Mouse (Mus musculus) heart, embryonic 16.5 days (tissue): Measurements from ENCODE around the gene E2f1. TPM values are rescaled to one million over a fixed set of nuclear protein-coding genes. Genes with fewer than 3 reads are reported as not detected.
A peak's percentile ranks its signal among the peaks of the same experiment; 100 is the strongest.

ENCODE experiments used
- ATAC-seq: fragments of 200-750 bp; cut with Nextera tagmentation; replicated peaks from 2 replicates; pipeline ENCODE4 v1.8.0; 2017; ENCODE audit warnings: moderate number of reproducible peaks; ENCODE audit not compliant: insufficient read depth, low FRiP score; ENCODE audit errors: extremely low read depth
- H3K27ac ChIP-seq: fragments of 300-500 bp; sonication (generic); 2 replicates; pipeline ENCODE4 v1.5.1; 2014; ENCODE audit warnings: mild to moderate bottlenecking, low read length, control low read depth, moderate library complexity
- H3K27me3 ChIP-seq: fragments of 300-500 bp; sonication (generic); 2 replicates; pipeline ENCODE4 v1.6.1; 2014; ENCODE audit warnings: low read length, mixed read lengths; ENCODE audit not compliant: control insufficient read depth, insufficient read depth
- H3K36me3 ChIP-seq: fragments of 300-500 bp; sonication (generic); 2 replicates; pipeline ENCODE4 v1.6.1; 2014; ENCODE audit not compliant: control insufficient read depth, insufficient read depth
- H3K4me1 ChIP-seq: fragments of 300-500 bp; sonication (generic); 2 replicates; pipeline ENCODE4 v1.6.1; 2014; ENCODE audit warnings: low read length, mixed read lengths; ENCODE audit not compliant: control insufficient read depth, insufficient read depth
- H3K4me2 ChIP-seq: fragments of 300-500 bp; sonication (generic); 2 replicates; pipeline ENCODE4 v1.6.1; 2014; ENCODE audit warnings: low read depth, mild to moderate bottlenecking, control low read depth, low read length
- H3K4me3 ChIP-seq: fragments of 300-500 bp; sonication (generic); 2 replicates; pipeline ENCODE4 v1.5.1; 2014; ENCODE audit warnings: mild to moderate bottlenecking, control low read depth, low read length
- H3K9ac ChIP-seq: fragments of 300-500 bp; sonication (generic); 2 replicates; pipeline ENCODE4 v1.6.1; 2014; ENCODE audit warnings: low read length, control low read depth
- H3K9me3 ChIP-seq: fragments of 300-500 bp; sonication (generic); replicated peaks from 2 replicates; pipeline ENCODE4 v1.6.1; 2016; ENCODE audit warnings: low read length; ENCODE audit not compliant: control insufficient read depth
- WGBS: fragments of 180-500 bp; shearing (Covaris S2); extraction: QIAGEN DNeasy Blood & Tissue Kit; methylation state at CpG from one replicate; pipeline ENCODE4 v1.1.7; 2014; 5-methylcytosine and 5-hydroxymethylcytosine counted together
- polyA plus RNA-seq: library from polyadenylated mRNA; unstranded; fragments of >200 nt; fragmentation: Nextera tagmentation; extraction: Ambion mirVana; gene quantifications from 2 replicates; pipeline ENCODE4 v1.2.1, GENCODE M21; 2015

E2f1 gene
- polyA plus RNA-seq, 1 experiment from 2014 or later = 18.9 TPM

GRCm38 (mm10) chr2:154586405-154586804 is 16.7 kb upstream of the E2f1 start:
- Histone ChIP-seq H3K27ac (no peak overlapping the region), H3K36me3 (peaks cover 8% of the 10 kb centered on the region), H3K4me2 (no peak overlapping the region), H3K9ac (no peak overlapping the region), H3K4me1 (peaks cover 14% of the 10 kb centered on the region), H3K4me3 (no peak overlapping the region), H3K27me3 (no peaks in the 10 kb centered on the region), H3K9me3 (no peaks in the 10 kb centered on the region)
- WGBS = 78% methylated on average over 5 of the region's 5 CpGs
- ATAC-seq = no peak

GRCm38 (mm10) chr2:154584931-154585601 is 15.4 kb upstream of the E2f1 start:
- Histone ChIP-seq H3K36me3 (peaks cover 8% of the 10 kb centered on the region), H3K4me1 (peaks cover 14% of the 10 kb centered on the region), H3K27ac (no peak overlapping the region), H3K9ac (no peak overlapping the region), H3K27me3 (no peaks in the 10 kb centered on the region), H3K4me2 (no peak overlapping the region), H3K9me3 (no peaks in the 10 kb centered on the region), H3K4me3 (no peak overlapping the region)
- 56% methylated on average over 17 of the region's 17 CpGs for WGBS
- no peak for ATAC-seq

- Histone ChIP-seq H3K4me3 (no peak overlapping the region), H3K9ac (no peak overlapping the region), H3K27ac (no peak overlapping the region), H3K36me3 (peaks cover 8% of the 10 kb centered on the region), H3K27me3 (no peaks in the 10 kb centered on the region), H3K4me1 (peaks cover 14% of the 10 kb centered on the region), H3K4me2 (no peak overlapping the region), H3K9me3 (no peaks in the 10 kb centered on the region)
- WGBS = 39% methylated on average over 15 of the region's 15 CpGs
- ATAC-seq = peak; percentile 73; the same call in 1 of the 2 replicates
These were observed 14.5 kb upstream of the E2f1 start for GRCm38 (mm10) chr2:154583906-154584872.

- Histone ChIP-seq H3K4me1 (peaks cover 18% of the 10 kb centered on the region), H3K9ac (no peak overlapping the region), H3K36me3 (no peaks in the 10 kb centered on the region), H3K4me3 (no peak overlapping the region), H3K27me3 (no peaks in the 10 kb centered on the region), H3K4me2 (no peak overlapping the region), H3K9me3 (no peaks in the 10 kb centered on the region), H3K27ac (no peak overlapping the region)
- no peak for ATAC-seq
- WGBS = 81% methylated on average over 1 of the region's 1 CpGs
These were observed 11.7 kb upstream of the E2f1 start for GRCm38 (mm10) chr2:154581421-154581820.

GRCm38 (mm10) chr2:154580586-154580985 is 10.9 kb upstream of the E2f1 start:
- Histone ChIP-seq H3K9ac (no peak overlapping the region), H3K27ac (no peak overlapping the region; the same call in 1 of the 2 replicates), H3K27me3 (no peaks in the 10 kb centered on the region), H3K36me3 (no peaks in the 10 kb centered on the region), H3K4me1 (peaks cover 18% of the 10 kb centered on the region), H3K4me3 (no peak overlapping the region), H3K4me2 (no peak overlapping the region), H3K9me3 (no peaks in the 10 kb centered on the region)
- no peak for ATAC-seq
- WGBS = 55% methylated on average over 8 of the region's 8 CpGs

- no peaks in the 10 kb centered on the region for H3K9me3 ChIP-seq
- no peak for ATAC-seq
- 0 out of 2 replicates have a peak overlapping the region, but pooled peaks have one; percentile 24 for H3K27ac ChIP-seq
- peak overlapping the region; percentile 43; the same call in 1 of the 2 replicates for H3K9ac ChIP-seq
- no peaks in the 10 kb centered on the region for H3K36me3 ChIP-seq
- H3K4me2 ChIP-seq = no peak overlapping the region
- 83% methylated on average over 6 of the region's 6 CpGs for WGBS
- H3K4me3 ChIP-seq = no peak overlapping the region
- H3K27me3 ChIP-seq = no peaks in the 10 kb centered on the region
- 0 out of 2 replicates have a peak, but pooled peaks cover 4% of the 10 kb centered on the region for H3K4me1 ChIP-seq
These were observed 8.0 kb upstream of the E2f1 start for GRCm38 (mm10) chr2:154577744-154578067.

GRCm38 (mm10) chr2:154576876-154577743 is 7.4 kb upstream of the E2f1 start:
- Histone ChIP-seq H3K36me3 (no peaks in the 10 kb centered on the region), H3K27me3 (no peaks in the 10 kb centered on the region), H3K9ac (peak overlapping the region; percentile 43; the same call in 1 of the 2 replicates), H3K4me2 (no peak overlapping the region), H3K27ac (0 out of 2 replicates have a peak overlapping the region, but pooled peaks have one; percentile 24), H3K4me3 (no peak overlapping the region), H3K9me3 (no peaks in the 10 kb centered on the region), H3K4me1 (0 out of 2 replicates have a peak, but pooled peaks cover 4% of the 10 kb centered on the region)
- peak; percentile 46; the same call in 1 of the 2 replicates for ATAC-seq
- 52% methylated on average over 12 of the region's 12 CpGs for WGBS

- 75% methylated on average over 7 of the region's 7 CpGs for WGBS
- Histone ChIP-seq H3K27ac (no peak overlapping the region), H3K9me3 (no peaks in the 10 kb centered on the region), H3K4me3 (no peak overlapping the region), H3K4me2 (no peak overlapping the region), H3K4me1 (peaks cover 11% of the 10 kb centered on the region), H3K27me3 (no peaks in the 10 kb centered on the region), H3K9ac (no peak overlapping the region), H3K36me3 (no peaks in the 10 kb centered on the region)
- no peak for ATAC-seq
These were observed 4.6 kb upstream of the E2f1 start for GRCm38 (mm10) chr2:154574271-154574670.
